Mouse (Mus musculus) neural tube, embryonic 11.5 days (tissue): ENCODE measurements around the gene Sprtn. TPM values are rescaled to one million over a fixed set of nuclear protein-coding genes. Genes with fewer than 3 reads are reported as not detected.

Source experiments
- ATAC-seq: fragments of 200-750 bp; cut with Nextera tagmentation; 2 replicates; pipeline ENCODE4 v1.8.0; 2017; ENCODE audit warnings: moderate number of reproducible peaks, mild to moderate bottlenecking, moderate TSS enrichment, moderate library complexity; ENCODE audit not compliant: insufficient read depth, low FRiP score, low TSS enrichment
- DNase-seq: peaks from one replicate; pipeline ENCODE4 v3.0.0-alpha.2; 2015; ENCODE audit warnings: low spot score
- H3K27ac ChIP-seq: fragments of 300-500 bp; sonication (generic); 2 replicates; pipeline ENCODE4 v1.5.1; 2014; ENCODE audit warnings: low read depth, mild to moderate bottlenecking, low read length
- H3K27me3 ChIP-seq: fragments of 300-500 bp; sonication (generic); 2 replicates; pipeline ENCODE4 v1.6.1; 2014; ENCODE audit warnings: mild to moderate bottlenecking, low read length, mixed read lengths; ENCODE audit not compliant: control insufficient read depth, insufficient read depth
- H3K36me3 ChIP-seq: fragments of 300-500 bp; sonication (generic); 2 replicates; pipeline ENCODE4 v1.6.1; 2014; ENCODE audit warnings: mild to moderate bottlenecking, low read length, moderate library complexity, mixed read lengths; ENCODE audit not compliant: control insufficient read depth, insufficient read depth
- H3K4me1 ChIP-seq: fragments of 300-500 bp; sonication (generic); 2 replicates; pipeline ENCODE4 v1.6.1; 2014; ENCODE audit warnings: low read length, mixed read lengths; ENCODE audit not compliant: control insufficient read depth, insufficient read depth
- H3K4me2 ChIP-seq: fragments of 300-500 bp; sonication (generic); 2 replicates; pipeline ENCODE4 v1.6.1; 2014; ENCODE audit warnings: low read depth, mild to moderate bottlenecking, moderate library complexity
- H3K4me3 ChIP-seq: fragments of 300-500 bp; sonication (generic); 2 replicates; pipeline ENCODE4 v1.5.1; 2014; ENCODE audit warnings: low read depth, low read length
- H3K9ac ChIP-seq: fragments of 300-500 bp; sonication (generic); 2 replicates; pipeline ENCODE4 v1.6.1; 2014; ENCODE audit warnings: mild to moderate bottlenecking, low read length
- H3K9me3 ChIP-seq: fragments of 300-500 bp; sonication (generic); 2 replicates; pipeline ENCODE4 v1.6.1; 2016; ENCODE audit warnings: low read length; ENCODE audit not compliant: control insufficient read depth
- WGBS: fragments of 180-500 bp; shearing (Covaris S2); extraction: QIAGEN DNeasy Blood & Tissue Kit; methylation state at CpG from one replicate; pipeline ENCODE4 v1.1.7; 2014; 5-methylcytosine and 5-hydroxymethylcytosine counted together
- polyA plus RNA-seq: library from polyadenylated mRNA; unstranded; fragments of >200 nt; fragmentation: Nextera tagmentation; extraction: Ambion mirVana; gene quantifications from 2 replicates; pipeline ENCODE4 v1.2.1, GENCODE M21; 2014

Sprtn gene
- polyA plus RNA-seq, 1 experiment from 2014 or later: 14.5 TPM

- 95% methylated on average over 13 of the region's 13 CpGs for WGBS
- H3K9ac ChIP-seq: no peak overlapping the region
- no peak overlapping the region for H3K27ac ChIP-seq
- H3K27me3 ChIP-seq: no peaks in the 10 kb centered on the region
- ATAC-seq: no peak
- H3K9me3 ChIP-seq: no peaks in the 10 kb centered on the region
- DNase-seq: no peak
- H3K4me2 ChIP-seq: no peak overlapping the region
- no peaks in the 10 kb centered on the region for H3K4me1 ChIP-seq
- H3K36me3 ChIP-seq: no peaks in the 10 kb centered on the region
- H3K4me3 ChIP-seq: no peak overlapping the region
Observed at GRCm38 (mm10) chr8:124930086-124930485, 32.4 kb downstream of the Sprtn start.

GRCm38 (mm10) chr8:124930649-124931048 lies 33.0 kb downstream of the Sprtn start:
- Histone ChIP-seq H3K4me3 (no peak overlapping the region), H3K27me3 (no peaks in the 10 kb centered on the region), H3K4me2 (no peak overlapping the region), H3K36me3 (no peaks in the 10 kb centered on the region), H3K27ac (no peak overlapping the region), H3K9ac (no peak overlapping the region), H3K4me1 (no peaks in the 10 kb centered on the region), H3K9me3 (no peaks in the 10 kb centered on the region)
- ATAC-seq (no peak), DNase-seq (no peak)
- 87% methylated on average over 4 of the region's 4 CpGs for WGBS

- Histone ChIP-seq H3K4me1 (no peaks in the 10 kb centered on the region), H3K9ac (no peak overlapping the region), H3K27me3 (no peaks in the 10 kb centered on the region), H3K4me2 (no peak overlapping the region), H3K9me3 (no peaks in the 10 kb centered on the region), H3K27ac (no peak overlapping the region), H3K4me3 (no peak overlapping the region), H3K36me3 (no peaks in the 10 kb centered on the region)
- DNase-seq (no peak), ATAC-seq (no peak)
- 84% methylated on average over 3 of the region's 3 CpGs for WGBS
Observed at GRCm38 (mm10) chr8:124932435-124932834, 34.7 kb downstream of the Sprtn start.

- ATAC-seq: no peak
- H3K36me3 ChIP-seq: no peaks in the 10 kb centered on the region; the same call in 1 of the 2 replicates
Observed at GRCm38 (mm10) chr8:124935116-124935515, 37.4 kb downstream of the Sprtn start.

GRCm38 (mm10) chr8:124936699-124937098 lies 39.0 kb downstream of the Sprtn start:
- Histone ChIP-seq H3K36me3 (no peaks in the 10 kb centered on the region; the same call in 1 of the 2 replicates), H3K4me2 (no peak overlapping the region), H3K27me3 (no peaks in the 10 kb centered on the region), H3K4me1 (no peaks in the 10 kb centered on the region), H3K9me3 (no peaks in the 10 kb centered on the region), H3K4me3 (no peak overlapping the region), H3K9ac (no peak overlapping the region), H3K27ac (no peak overlapping the region)
- DNase-seq (no peak), ATAC-seq (no peak)
- 96% methylated on average over 10 of the region's 10 CpGs for WGBS

More at GRCm38 (mm10) chr8:124935116-124935515, 37.4 kb downstream of the Sprtn start:
- no peak overlapping the region for H3K27ac ChIP-seq
- no peak for DNase-seq
- H3K4me3 ChIP-seq: no peak overlapping the region
- H3K9ac ChIP-seq: no peak overlapping the region
- no peaks in the 10 kb centered on the region for H3K9me3 ChIP-seq
- 91% methylated on average over 5 of the region's 5 CpGs for WGBS
- no peaks in the 10 kb centered on the region for H3K27me3 ChIP-seq
- no peak overlapping the region for H3K4me2 ChIP-seq
- H3K4me1 ChIP-seq: no peaks in the 10 kb centered on the region

GRCm38 (mm10) chr8:124937293-124937692 lies 39.6 kb downstream of the Sprtn start:
- no peak for DNase-seq
- Histone ChIP-seq H3K4me2 (no peak overlapping the region), H3K4me3 (no peak overlapping the region), H3K4me1 (no peaks in the 10 kb centered on the region), H3K9me3 (no peaks in the 10 kb centered on the region), H3K27ac (no peak overlapping the region), H3K27me3 (no peaks in the 10 kb centered on the region), H3K36me3 (no peaks in the 10 kb centered on the region; the same call in 1 of the 2 replicates), H3K9ac (no peak overlapping the region)
- ATAC-seq: no peak
- WGBS: 95% methylated on average over 4 of the region's 4 CpGs

GRCm38 (mm10) chr8:124943801-124944200 lies 46.1 kb downstream of the Sprtn start:
- H3K36me3 ChIP-seq: no peaks in the 10 kb centered on the region; the same call in 1 of the 2 replicates

DNA sequence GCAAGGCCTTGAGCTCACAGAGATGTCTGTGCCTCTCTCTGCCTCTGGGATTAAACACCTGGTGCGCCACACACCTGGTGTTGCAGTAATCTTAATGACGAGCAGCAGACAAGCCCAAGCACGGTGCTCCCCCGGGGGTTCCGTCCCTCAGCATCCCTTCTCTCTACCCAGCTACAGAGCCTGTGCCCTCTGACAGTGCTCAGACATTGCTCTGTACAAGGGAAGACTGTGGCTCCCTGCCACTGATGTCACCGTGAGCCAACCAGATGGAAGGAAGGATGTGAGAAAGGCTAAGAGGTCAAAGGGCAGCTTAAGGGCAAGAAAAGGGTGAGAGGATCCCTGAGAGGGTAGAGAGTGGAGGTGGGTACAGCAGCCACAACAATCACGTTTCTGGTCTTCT lies 46.7 kb downstream of the Sprtn start:
- no peak overlapping the region for H3K27ac ChIP-seq
- peaks cover 23% of the 10 kb centered on the region for H3K4me1 ChIP-seq
- H3K4me3 ChIP-seq: no peak overlapping the region
- DNase-seq (no peak), ATAC-seq (no peak)
- H3K4me2 ChIP-seq: no peak overlapping the region
- H3K27me3 ChIP-seq: no peaks in the 10 kb centered on the region
- H3K9ac ChIP-seq: no peak overlapping the region
- WGBS: 45% methylated on average over 7 of the region's 7 CpGs
- no peaks in the 10 kb centered on the region for H3K9me3 ChIP-seq
- H3K36me3 ChIP-seq: no peaks in the 10 kb centered on the region

More at GRCm38 (mm10) chr8:124943801-124944200, 46.1 kb downstream of the Sprtn start:
- Histone ChIP-seq H3K4me2 (no peak overlapping the region), H3K4me1 (peaks cover 23% of the 10 kb centered on the region), H3K4me3 (no peak overlapping the region), H3K27ac (no peak overlapping the region), H3K9me3 (no peaks in the 10 kb centered on the region), H3K27me3 (no peaks in the 10 kb centered on the region), H3K9ac (no peak overlapping the region)
- ATAC-seq: no peak
- WGBS: 95% methylated on average over 6 of the region's 6 CpGs
- no peak for DNase-seq

GRCm38 (mm10) chr8:124947865-124948732 lies 50.4 kb downstream of the Sprtn start:
- peak; percentile 68 for DNase-seq

More at GRCm38 (mm10) chr8:124947865-124948732, 50.4 kb downstream of the Sprtn start:
- Histone ChIP-seq H3K27me3 (no peaks in the 10 kb centered on the region), H3K27ac (peak overlapping the region; percentile 97), H3K9ac (peak overlapping the region; percentile 94), H3K4me1 (peaks cover 31% of the 10 kb centered on the region), H3K4me3 (peak overlapping the region; percentile 71), H3K36me3 (no peaks in the 10 kb centered on the region), H3K4me2 (peak overlapping the region; percentile 80), H3K9me3 (no peaks in the 10 kb centered on the region)
- peak; percentile 56 for ATAC-seq
- under 1% methylated on average over 67 of the region's 67 CpGs for WGBS
